Mouse (Mus musculus) intestine, embryonic 14.5 days (tissue): Measurements from ENCODE around the gene Spsb2. TPM values are rescaled to one million over a fixed set of nuclear protein-coding genes. Genes with fewer than 3 reads are reported as not detected.

Source experiments
- ATAC-seq: fragments of 200-750 bp; cut with Nextera tagmentation; replicated peaks from 2 replicates; pipeline ENCODE4 v1.8.0; 2017; ENCODE audit warnings: low read depth, moderate number of reproducible peaks, moderate TSS enrichment, moderate library complexity; ENCODE audit not compliant: low FRiP score, low TSS enrichment
- DNase-seq: peaks from one replicate; pipeline ENCODE4 v3.0.0-alpha.2; 2018; ENCODE audit warnings: low spot score
- H3K27ac ChIP-seq: fragments of 300-500 bp; sonication (generic); 2 replicates; pipeline ENCODE4 v1.5.1; 2014; ENCODE audit warnings: low read depth, mild to moderate bottlenecking, control low read depth
- H3K27me3 ChIP-seq: fragments of 300-500 bp; sonication (generic); replicated peaks from 2 replicates; pipeline ENCODE4 v1.6.1; 2014; ENCODE audit warnings: low read length, control low read depth; ENCODE audit not compliant: control insufficient read depth, insufficient read depth
- H3K36me3 ChIP-seq: fragments of 300-500 bp; sonication (generic); 2 replicates; pipeline ENCODE4 v1.6.1; 2014; ENCODE audit warnings: low read length, control low read depth; ENCODE audit not compliant: control insufficient read depth, insufficient read depth
- H3K4me1 ChIP-seq: fragments of 300-500 bp; sonication (generic); replicated peaks from 2 replicates; pipeline ENCODE4 v1.6.1; 2014; ENCODE audit warnings: low read length, control low read depth, mixed read lengths; ENCODE audit not compliant: control insufficient read depth, insufficient read depth
- H3K4me2 ChIP-seq: fragments of 300-500 bp; sonication (generic); 2 replicates; pipeline ENCODE4 v1.6.1; 2014; ENCODE audit warnings: low read length
- H3K4me3 ChIP-seq: fragments of 300-500 bp; sonication (generic); 2 replicates; pipeline ENCODE4 v1.5.1; 2014; ENCODE audit warnings: low read depth, low read length, control low read depth, mixed read lengths
- H3K9ac ChIP-seq: fragments of 300-500 bp; sonication (generic); 2 replicates; pipeline ENCODE4 v1.6.1; 2014; ENCODE audit warnings: mild to moderate bottlenecking, low read length
- H3K9me3 ChIP-seq: fragments of 300-500 bp; sonication (generic); 2 replicates; pipeline ENCODE4 v1.6.1; 2016; ENCODE audit warnings: low read length, control low read depth; ENCODE audit not compliant: control insufficient read depth
- WGBS: fragments of 180-500 bp; shearing (Covaris S2); extraction: QIAGEN DNeasy Blood & Tissue Kit; methylation state at CpG from one replicate; pipeline ENCODE4 v1.1.7; 2014; 5-methylcytosine and 5-hydroxymethylcytosine counted together
- polyA plus RNA-seq: library from polyadenylated mRNA; unstranded; fragments of >200 nt; fragmentation: Nextera tagmentation; extraction: Ambion mirVana; gene quantifications from 2 replicates; pipeline ENCODE4 v1.2.1, GENCODE M21; 2014

Gene Spsb2
- polyA plus RNA-seq, 1 experiment from 2014 or later = 7.3 TPM

GRCm38 (mm10) chr6:124850535-124850934 lies 42.1 kb downstream of the Spsb2 start:
- peaks cover 27% of the 10 kb centered on the region for H3K36me3 ChIP-seq
- no peak overlapping the region for H3K4me3 ChIP-seq
- H3K4me1 ChIP-seq = 0 out of 2 replicates have a peak, but pooled peaks cover 5% of the 10 kb centered on the region
- no peaks in the 10 kb centered on the region for H3K9me3 ChIP-seq
- H3K27ac ChIP-seq = no peak overlapping the region
- no peaks in the 10 kb centered on the region for H3K27me3 ChIP-seq
- DNase-seq = no peak
- no peak overlapping the region for H3K4me2 ChIP-seq
- no peak overlapping the region for H3K9ac ChIP-seq
- WGBS = 52% methylated on average over 8 of the region's 8 CpGs
- ATAC-seq = no peak

- Histone ChIP-seq H3K36me3 (peaks cover 20% of the 10 kb centered on the region), H3K4me3 (no peak overlapping the region), H3K27ac (no peak overlapping the region), H3K9ac (no peak overlapping the region), H3K9me3 (no peaks in the 10 kb centered on the region), H3K4me1 (peaks cover 11% of the 10 kb centered on the region), H3K4me2 (no peak overlapping the region), H3K27me3 (no peaks in the 10 kb centered on the region)
- ATAC-seq = no peak
- 71% methylated on average over 12 of the region's 12 CpGs for WGBS
- no peak for DNase-seq
These were observed 46.2 kb downstream of the Spsb2 start for GRCm38 (mm10) chr6:124854647-124855046.

- H3K9ac ChIP-seq = peak overlapping the region; percentile 83
- H3K4me3 ChIP-seq = peak overlapping the region; percentile 60
- H3K4me2 ChIP-seq = peak overlapping the region; percentile 54
- no peaks in the 10 kb centered on the region for H3K9me3 ChIP-seq
- no peak for DNase-seq
- H3K36me3 ChIP-seq = peaks cover 20% of the 10 kb centered on the region
- H3K27ac ChIP-seq = peak overlapping the region; percentile 91
- H3K27me3 ChIP-seq = no peaks in the 10 kb centered on the region
- WGBS = 8% methylated on average over 14 of the region's 14 CpGs
- H3K4me1 ChIP-seq = peaks cover 15% of the 10 kb centered on the region
- ATAC-seq = no peak; the same call in 1 of the 2 replicates
These were observed 47.9 kb downstream of the Spsb2 start for GRCm38 (mm10) chr6:124856321-124856720.

- DNase-seq (peak; percentile 90), ATAC-seq (peak; percentile 83)
- H3K36me3 ChIP-seq = peaks cover 16% of the 10 kb centered on the region
- H3K4me2 ChIP-seq = peak within 1 kb of the TSS; percentile 54
- no peaks in the 10 kb centered on the region for H3K27me3 ChIP-seq
- H3K9me3 ChIP-seq = no peaks in the 10 kb centered on the region
- under 1% methylated on average over 85 of the region's 86 CpGs for WGBS
- H3K4me3 ChIP-seq = peak within 1 kb of the TSS; percentile 60
- peaks cover 16% of the 10 kb centered on the region for H3K4me1 ChIP-seq
- H3K9ac ChIP-seq = peak within 1 kb of the TSS; percentile 83
- peak within 1 kb of the TSS; percentile 91 for H3K27ac ChIP-seq
These were observed 48.7 kb downstream of the Spsb2 start, which contains the start of gene P3h3 for GRCm38 (mm10) chr6:124856916-124857839. Gene P3h3, minus strand, starts transcription at chr6:124857752.

GRCm38 (mm10) chr6:124857840-124858530 lies 49.5 kb downstream of the Spsb2 start:
- DNase-seq (no peak), ATAC-seq (no peak)
- H3K4me2 ChIP-seq = peak overlapping the region; percentile 54
- H3K27ac ChIP-seq = peak overlapping the region; percentile 91
- H3K9me3 ChIP-seq = no peaks in the 10 kb centered on the region
- H3K4me1 ChIP-seq = peaks cover 24% of the 10 kb centered on the region
- 0 out of 2 replicates have a peak, but pooled peaks cover 4% of the 10 kb centered on the region for H3K27me3 ChIP-seq
- peak overlapping the region; percentile 60 for H3K4me3 ChIP-seq
- WGBS = 28% methylated on average over 26 of the region's 26 CpGs
- peaks cover 8% of the 10 kb centered on the region; the same call in 1 of the 2 replicates for H3K36me3 ChIP-seq
- H3K9ac ChIP-seq = peak overlapping the region; percentile 83

- Histone ChIP-seq H3K4me2 (peak overlapping the region; percentile 54), H3K4me1 (peaks cover 28% of the 10 kb centered on the region), H3K4me3 (no peak overlapping the region; the same call in 1 of the 2 replicates), H3K9ac (no peak overlapping the region), H3K27ac (no peak overlapping the region), H3K36me3 (peaks cover under 1% of the 10 kb centered on the region; the same call in 1 of the 2 replicates), H3K27me3 (0 out of 2 replicates have a peak, but pooled peaks cover 6% of the 10 kb centered on the region), H3K9me3 (no peaks in the 10 kb centered on the region)
- WGBS = 71% methylated on average over 28 of the region's 28 CpGs
- ATAC-seq (no peak), DNase-seq (no peak)
These were observed 50.3 kb downstream of the Spsb2 start for GRCm38 (mm10) chr6:124858561-124859318.

- Histone ChIP-seq H3K4me1 (peaks cover 28% of the 10 kb centered on the region), H3K36me3 (no peaks in the 10 kb centered on the region), H3K9ac (no peak overlapping the region), H3K9me3 (no peaks in the 10 kb centered on the region), H3K4me2 (peak overlapping the region; percentile 8; the same call in 1 of the 2 replicates), H3K27ac (no peak overlapping the region), H3K4me3 (no peak overlapping the region), H3K27me3 (0 out of 2 replicates have a peak, but pooled peaks cover 6% of the 10 kb centered on the region)
- ATAC-seq (no peak), DNase-seq (peak; percentile 94)
- 11% methylated on average over 12 of the region's 12 CpGs for WGBS
These were observed 51.3 kb downstream of the Spsb2 start for GRCm38 (mm10) chr6:124859725-124860124.
